Mouse (Mus musculus): ENCODE results near the gene Fam162a.

DNA sequence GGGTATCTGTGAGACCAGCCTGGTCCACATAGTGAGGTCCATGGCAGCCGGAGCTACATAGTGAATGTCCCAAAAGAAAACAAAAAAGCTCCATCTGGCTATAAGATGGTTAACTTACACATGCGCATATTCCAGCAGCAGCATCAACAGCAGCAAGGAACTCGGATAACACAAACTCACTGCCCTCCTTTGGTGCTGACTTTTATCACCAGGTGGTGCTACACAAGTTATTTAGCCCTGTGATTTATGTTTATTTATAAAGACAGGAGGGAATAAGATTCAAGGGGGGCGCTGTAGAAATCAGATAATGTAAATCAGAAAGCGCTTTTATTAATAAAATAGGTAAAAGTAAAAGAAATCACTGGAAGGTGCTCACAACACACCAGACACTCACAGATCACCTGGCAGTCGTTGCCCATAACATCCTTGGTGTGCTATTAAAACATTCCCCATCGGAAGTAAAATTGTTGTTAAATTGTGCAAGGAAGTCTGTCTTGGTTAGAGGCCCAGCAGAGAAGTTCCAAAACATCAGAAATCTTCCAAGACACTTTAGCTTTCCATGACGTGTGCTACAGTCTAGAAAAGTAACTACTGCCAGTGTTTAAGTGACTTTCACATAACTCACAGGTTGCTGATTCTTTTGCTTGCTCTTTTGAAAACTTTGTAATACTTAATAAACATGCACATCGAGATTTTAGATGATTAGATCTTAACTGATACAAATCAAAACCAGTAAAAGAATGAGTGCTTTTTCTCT is 1.4 kb downstream of the Fam162a start:
- TF ChIP-seq CTCF (IDR thresholded peaks at IDR 0.05; ENCODE audit: extremely low read depth, insufficient read depth, insufficient read length, insufficient replicate concordance) = no peak
- no peak for TF ChIP-seq POLR2A (IDR thresholded peaks at IDR 0.05; ENCODE audit: low read depth, low read length)
